Mouse (Mus musculus) ES-E14 (cell line): ENCODE measurements around the gene Tmem39a. TPM values are rescaled to one million over a fixed set of nuclear protein-coding genes. Genes with fewer than 3 reads are reported as not detected.
A peak's percentile ranks its signal among the peaks of the same experiment; 100 is the strongest.

Experiments used
- DNase-seq: peaks from one replicate; pipeline ENCODE4 v3.0.0-alpha.2; 2013; ENCODE audit warnings: low read depth, low spot score
- H3K27ac ChIP-seq: 2 replicates; pipeline ENCODE4 v1.5.1; 2012; ENCODE audit warnings: low read depth, mild to moderate bottlenecking, low read length, moderate library complexity, mixed read lengths; ENCODE audit not compliant: poor library complexity, insufficient read depth, severe bottlenecking
- H3K36me3 ChIP-seq: 2 replicates; pipeline ENCODE4 v1.6.1; 2012; ENCODE audit warnings: mild to moderate bottlenecking, low read length, moderate library complexity, mixed read lengths; ENCODE audit not compliant: control insufficient read depth, poor library complexity, insufficient read depth, severe bottlenecking
- H3K4me1 ChIP-seq, 2 experiments: fragments of 150-350 bp in 1 of 2; sonication (generic) in 1 of 2; 2 replicates each; pipeline ENCODE4 v1.6.1; 2012; ENCODE audit warnings: low read length in 2 of 2, mild to moderate bottlenecking in 1 of 2, mixed read lengths in 1 of 2; ENCODE audit not compliant: control insufficient read depth in 2 of 2, insufficient read depth in 2 of 2, poor library complexity in 1 of 2
- H3K4me3 ChIP-seq, 2 experiments: fragments of 150-350 bp in 1 of 2; sonication (generic) in 1 of 2; 2 replicates each; pipeline ENCODE4 v1.5.1; 2012; ENCODE audit warnings: low read length in 2 of 2, low read depth in 1 of 2, mild to moderate bottlenecking in 1 of 2, mixed read lengths in 1 of 2; ENCODE audit not compliant: insufficient read depth in 1 of 2, poor library complexity in 1 of 2, severe bottlenecking in 1 of 2
- H3K9ac ChIP-seq: 2 replicates; pipeline ENCODE4 v1.6.1; 2012; ENCODE audit warnings: low read depth, mild to moderate bottlenecking, low read length, mixed read lengths; ENCODE audit not compliant: poor library complexity, insufficient read depth, severe bottlenecking
- H3K9me3 ChIP-seq: fragments of 150-350 bp; sonication (generic); 2 replicates; pipeline ENCODE4 v1.6.1; 2012; ENCODE audit warnings: low read depth, mild to moderate bottlenecking, low read length; ENCODE audit not compliant: control insufficient read depth, insufficient read depth
- CHD2 ChIP-seq: IDR thresholded peaks from 2 replicates; pipeline ENCODE4 v1.6.1; 2014; ENCODE audit warnings: mild to moderate bottlenecking, low read depth, low read length, inconsistent platforms
- HCFC1 ChIP-seq: IDR thresholded peaks from 2 replicates; pipeline ENCODE4 v1.6.1; 2012; ENCODE audit warnings: low read length, inconsistent platforms, borderline replicate concordance; ENCODE audit not compliant: insufficient read depth
- MAFK ChIP-seq: IDR thresholded peaks from 2 replicates; pipeline ENCODE4 v1.6.1; 2014; ENCODE audit warnings: mild to moderate bottlenecking, low read depth, low read length, inconsistent platforms; ENCODE audit not compliant: insufficient read depth
- ZC3H11A ChIP-seq: IDR thresholded peaks from 2 replicates; pipeline ENCODE4 v1.6.1; 2012; ENCODE audit warnings: low read depth, mild to moderate bottlenecking, inconsistent platforms, low read length, borderline replicate concordance
- ZNF384 ChIP-seq: IDR thresholded peaks from 2 replicates; pipeline ENCODE4 v1.6.1; 2012; ENCODE audit warnings: low read depth, low read length, inconsistent platforms
- in situ Hi-C, 2 experiments: fragments of 600-800 bp; cut with MboI; formaldehyde crosslinking; loops; one replicate each; pipeline ENCODE4 v1.15.1; 2025; ENCODE audit warnings: low sequenced_read_pairs in 2 of 2, inconsistent platforms in 1 of 2; ENCODE audit not compliant: unreplicated experiment in 2 of 2
- total RNA-seq: library from RNA; depleted of rRNA; stranded (reverse); fragments of 300-350 nt; gene quantifications from 2 replicates; pipeline ENCODE4 v1.2.3, GENCODE M21; 2012

Gene Tmem39a
- total RNA-seq, 1 experiment = 124 TPM

- Histone ChIP-seq H3K4me3 (peak overlapping the region in 1 of 2 experiments; percentile 89; a peak in 2 of 4 replicates), H3K4me1 (peaks cover 0 to 5% of the 10 kb centered on the region in 2 experiments; a peak in 1 of 4 replicates), H3K36me3 (peaks cover 29% of the 10 kb centered on the region), H3K9ac (peak overlapping the region; percentile 86; the same call in 1 of the 2 replicates), H3K9me3 (no peaks in the 10 kb centered on the region), H3K27ac (no peak overlapping the region)
- no peak for DNase-seq
- in situ Hi-C loops = no loop called here
- TF ChIP-seq ZNF384 (no peak), MAFK (no peak), HCFC1 (no peak), CHD2 (no peak), ZC3H11A (no peak)
These were observed 10.5 kb upstream of the Tmem39a start for GRCm38 (mm10) chr16:38548000-38548399.

GRCm38 (mm10) chr16:38549479-38550396, 8.8 kb upstream of the Tmem39a start, which contains the start of gene Poglut1:
TSS of gene Poglut1 (minus strand) at chr16:38550258.
- H3K27ac ChIP-seq = peak within 1 kb of the TSS; percentile 37; the same call in 1 of the 2 replicates
- no peak for DNase-seq
- in situ Hi-C loops = no loop called here
- no peaks in the 10 kb centered on the region for H3K9me3 ChIP-seq
- peak within 1 kb of the TSS; percentile 86 for H3K9ac ChIP-seq
- H3K36me3 ChIP-seq = peaks cover 22% of the 10 kb centered on the region
- peak within 1 kb of the TSS; percentile 86 to 89 for H3K4me3 ChIP-seq
- peaks cover 0 to 5% of the 10 kb centered on the region in 2 experiments; a peak in 1 of 4 replicates for H3K4me1 ChIP-seq
- TF ChIP-seq CHD2 (no peak), ZC3H11A (no peak), MAFK (no peak), HCFC1 (peak; percentile 89), ZNF384 (no peak)

GRCm38 (mm10) chr16:38555988-38556387, 2.5 kb upstream of the Tmem39a start:
- no peaks in the 10 kb centered on the region for H3K36me3 ChIP-seq
- TF ChIP-seq HCFC1 (no peak), MAFK (no peak), CHD2 (no peak), ZC3H11A (no peak), ZNF384 (no peak)
- in situ Hi-C loops = no loop called here
- peak overlapping the region; percentile 14; the same call in 1 of the 2 replicates for H3K9ac ChIP-seq
- DNase-seq = no peak
- H3K9me3 ChIP-seq = no peaks in the 10 kb centered on the region
- peaks cover 0 to 6% of the 10 kb centered on the region in 2 experiments; a peak in 2 of 4 replicates for H3K4me1 ChIP-seq
- H3K4me3 ChIP-seq = peak overlapping the region in 1 of 2 experiments; percentile 35; a peak in 2 of 4 replicates
- H3K27ac ChIP-seq = no peak overlapping the region

GRCm38 (mm10) chr16:38562131-38562967, 3.9 kb downstream of the Tmem39a start:
- Histone ChIP-seq H3K4me1 (peaks cover 3 to 4% of the 10 kb centered on the region in 2 experiments; a peak in 3 of 4 replicates), H3K27ac (peak overlapping the region; percentile 75), H3K9ac (peak overlapping the region; percentile 86), H3K36me3 (peaks cover 15% of the 10 kb centered on the region), H3K9me3 (no peaks in the 10 kb centered on the region), H3K4me3 (peak overlapping the region; percentile 79 to 94)
- TF ChIP-seq MAFK (no peak), HCFC1 (peak; percentile 85), ZNF384 (peak; percentile 77), ZC3H11A (no peak)
- DNase-seq = peak; percentile 83
- in situ Hi-C loops = no loop called here
